Mouse (Mus musculus) forebrain, embryonic 10.5 days (tissue): ENCODE results near the gene Ahnak2. TPM values are rescaled to one million over a fixed set of nuclear protein-coding genes. Genes with fewer than 3 reads are reported as not detected.

Source experiments
- DNase-seq: peaks from one replicate; pipeline ENCODE4 v3.0.0-alpha.2; 2017; ENCODE audit warnings: low spot score; ENCODE audit errors: extremely low spot score
- H3K27ac ChIP-seq: fragments of 300-500 bp; sonication (generic); 2 replicates; pipeline ENCODE4 v1.5.1; 2016; ENCODE audit warnings: mild to moderate bottlenecking
- H3K27me3 ChIP-seq: fragments of 300-500 bp; sonication (generic); 2 replicates; pipeline ENCODE4 v1.6.1; 2016; ENCODE audit warnings: mild to moderate bottlenecking; ENCODE audit not compliant: poor library complexity, severe bottlenecking
- H3K36me3 ChIP-seq: fragments of 300-500 bp; sonication (generic); replicated peaks from 2 replicates; pipeline ENCODE4 v1.6.1; 2016; ENCODE audit warnings: mild to moderate bottlenecking, moderate library complexity
- H3K4me1 ChIP-seq: fragments of 300-500 bp; sonication (generic); 2 replicates; pipeline ENCODE4 v1.6.1; 2016
- H3K4me3 ChIP-seq: fragments of 300-500 bp; sonication (generic); 2 replicates; pipeline ENCODE4 v1.5.1; 2016; ENCODE audit warnings: mild to moderate bottlenecking, moderate library complexity
- H3K9me3 ChIP-seq: fragments of 300-500 bp; sonication (generic); 2 replicates; pipeline ENCODE4 v1.6.1; 2016; ENCODE audit warnings: mild to moderate bottlenecking, moderate library complexity
- WGBS: fragments of 180-500 bp; shearing (Covaris S2); methylation state at CpG from one replicate; pipeline ENCODE4 v1.1.7; 2016; 5-methylcytosine and 5-hydroxymethylcytosine counted together
- polyA plus RNA-seq: library from polyadenylated mRNA; unstranded; fragments of >200 nt; fragmentation: Nextera tagmentation; extraction: Ambion mirVana; gene quantifications from 2 replicates; pipeline ENCODE4 v1.2.1, GENCODE M21; 2016

Gene Ahnak2
- polyA plus RNA-seq, 1 experiment from 2014 or later, result 0.11 TPM

- Histone ChIP-seq H3K4me1 (peaks cover 24% of the 10 kb centered on the region), H3K4me3 (no peak overlapping the region), H3K27ac (peak overlapping the region; percentile 72), H3K36me3 (peaks cover 45% of the 10 kb centered on the region), H3K9me3 (no peaks in the 10 kb centered on the region), H3K27me3 (no peaks in the 10 kb centered on the region)
- WGBS, result 67% methylated on average over 25 of the region's 25 CpGs
- DNase-seq, result peak; percentile 67
These were observed 59.1 kb downstream of the Ahnak2 start for GRCm38 (mm10) chr12:112743168-112743975.

DNA sequence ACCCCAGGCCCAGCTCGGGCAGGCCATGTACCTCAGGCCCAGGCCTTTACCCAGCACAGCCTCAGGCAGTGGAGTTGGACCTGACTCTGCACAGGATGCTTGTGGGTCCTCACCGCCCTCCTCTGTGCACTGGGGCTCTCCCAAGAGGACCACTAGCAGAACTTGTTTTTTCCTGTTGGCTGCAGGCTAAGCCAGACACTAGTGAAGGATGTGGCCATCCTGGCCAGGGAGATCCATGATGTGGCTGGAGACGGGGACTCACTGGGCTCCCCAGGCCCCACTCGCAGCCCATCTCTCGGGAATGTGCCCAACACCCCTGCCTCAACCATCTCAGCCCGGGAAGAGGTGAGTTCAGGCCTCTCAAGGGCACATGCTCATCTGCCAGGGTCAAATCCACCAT, 59.7 kb downstream of the Ahnak2 start:
- Histone ChIP-seq H3K27ac (peak overlapping the region; percentile 72), H3K36me3 (peaks cover 51% of the 10 kb centered on the region), H3K27me3 (no peaks in the 10 kb centered on the region), H3K9me3 (no peaks in the 10 kb centered on the region), H3K4me3 (no peak overlapping the region), H3K4me1 (peaks cover 20% of the 10 kb centered on the region)
- 77% methylated on average over 6 of the region's 6 CpGs for WGBS
- no peak for DNase-seq

DNA sequence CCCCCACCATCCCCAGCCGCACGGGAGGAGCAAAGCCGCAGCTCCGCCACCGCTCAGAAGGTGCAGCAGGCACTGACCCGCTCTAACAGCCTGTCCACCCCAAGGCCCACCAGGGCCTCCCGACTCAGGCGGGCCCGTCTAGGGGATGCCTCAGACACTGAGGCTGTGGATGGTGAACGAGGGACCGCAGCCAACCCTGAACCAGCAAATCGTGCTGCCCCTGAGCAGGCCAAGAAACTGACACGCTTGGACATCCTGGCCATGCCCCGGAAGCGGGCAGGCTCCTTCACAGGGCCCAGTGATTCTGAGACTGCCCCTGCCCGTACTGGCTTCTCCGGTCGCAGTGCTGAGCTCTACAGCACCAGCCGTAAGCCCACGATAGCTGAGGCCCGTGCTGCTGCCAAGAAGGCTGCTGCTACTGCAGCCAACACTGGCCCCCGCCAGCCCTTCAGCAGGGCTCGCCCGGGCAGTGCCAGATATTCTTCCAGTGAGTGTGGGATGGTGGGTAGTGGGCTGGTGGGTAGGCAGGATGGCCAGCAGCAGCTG, 63.4 kb downstream of the Ahnak2 start:
- no peak for DNase-seq
- Histone ChIP-seq H3K4me3 (no peak overlapping the region), H3K36me3 (peaks cover 72% of the 10 kb centered on the region), H3K4me1 (peaks cover 6% of the 10 kb centered on the region), H3K27ac (no peak overlapping the region), H3K9me3 (no peaks in the 10 kb centered on the region), H3K27me3 (no peaks in the 10 kb centered on the region)
- WGBS, result 92% methylated on average over 24 of the region's 24 CpGs

- WGBS, result 93% methylated on average over 31 of the region's 31 CpGs
- Histone ChIP-seq H3K27ac (no peak overlapping the region), H3K27me3 (no peaks in the 10 kb centered on the region), H3K4me3 (no peak overlapping the region), H3K36me3 (peaks cover 70% of the 10 kb centered on the region), H3K9me3 (no peaks in the 10 kb centered on the region), H3K4me1 (peaks cover 6% of the 10 kb centered on the region)
- DNase-seq, result no peak
These were observed 64.0 kb downstream of the Ahnak2 start for GRCm38 (mm10) chr12:112738281-112739022.

GRCm38 (mm10) chr12:112737761-112738160, 64.7 kb downstream of the Ahnak2 start:
- H3K27ac ChIP-seq, result no peak overlapping the region
- DNase-seq, result no peak
- peaks cover 3% of the 10 kb centered on the region for H3K4me1 ChIP-seq
- no peaks in the 10 kb centered on the region for H3K9me3 ChIP-seq
- peaks cover 74% of the 10 kb centered on the region for H3K36me3 ChIP-seq
- 92% methylated on average over 14 of the region's 14 CpGs for WGBS
- H3K27me3 ChIP-seq, result no peaks in the 10 kb centered on the region
- no peak overlapping the region for H3K4me3 ChIP-seq

DNA sequence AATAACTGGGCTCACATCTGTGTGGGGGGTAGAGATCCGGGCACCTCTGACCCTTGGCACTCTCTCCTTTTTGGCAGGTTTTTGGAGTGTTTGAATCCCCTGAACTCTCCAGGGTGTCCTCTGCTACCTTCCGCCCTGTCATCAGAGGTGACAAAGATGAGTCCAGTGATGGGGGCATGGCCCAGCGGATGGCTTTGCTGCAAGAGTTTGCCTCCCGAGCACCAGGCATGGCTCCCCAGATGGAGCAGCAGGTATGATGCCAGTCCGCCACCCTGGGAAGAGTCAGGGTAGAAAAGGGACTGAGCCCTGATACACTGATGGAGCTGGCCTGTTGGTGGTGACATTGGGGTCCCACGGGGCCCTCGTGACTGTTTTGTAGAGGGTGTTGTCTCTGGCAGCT, 65.4 kb downstream of the Ahnak2 start:
- WGBS, result 93% methylated on average over 7 of the region's 7 CpGs

DNA sequence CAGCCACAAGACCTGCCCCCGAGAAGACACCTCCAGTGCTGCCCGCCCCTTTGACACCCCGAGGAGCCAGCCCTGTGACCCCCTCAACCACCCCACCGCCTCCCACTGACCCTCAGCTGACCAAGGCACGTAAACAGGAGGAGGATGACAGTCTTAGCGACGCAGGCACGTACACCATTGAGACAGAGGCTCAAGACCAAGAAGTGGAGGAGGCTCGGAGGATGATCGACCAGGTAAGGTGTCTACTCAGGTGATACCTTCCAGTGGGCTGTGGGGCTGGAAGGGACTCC, 65.9 kb downstream of the Ahnak2 start:
- H3K4me3 ChIP-seq, result no peak overlapping the region
- DNase-seq, result no peak
- no peaks in the 10 kb centered on the region for H3K27me3 ChIP-seq
- no peaks in the 10 kb centered on the region for H3K4me1 ChIP-seq
- no peaks in the 10 kb centered on the region for H3K9me3 ChIP-seq
- H3K27ac ChIP-seq, result no peak overlapping the region
- H3K36me3 ChIP-seq, result peaks cover 82% of the 10 kb centered on the region
- WGBS, result 93% methylated on average over 10 of the region's 10 CpGs

More for the DNA sequence above, 65.4 kb downstream of the Ahnak2 start:
- no peak for DNase-seq
- H3K27me3 ChIP-seq, result no peaks in the 10 kb centered on the region
- no peaks in the 10 kb centered on the region for H3K9me3 ChIP-seq
- no peak overlapping the region for H3K4me3 ChIP-seq
- no peak overlapping the region for H3K27ac ChIP-seq
- H3K36me3 ChIP-seq, result peaks cover 80% of the 10 kb centered on the region
- H3K4me1 ChIP-seq, result no peaks in the 10 kb centered on the region

DNA sequence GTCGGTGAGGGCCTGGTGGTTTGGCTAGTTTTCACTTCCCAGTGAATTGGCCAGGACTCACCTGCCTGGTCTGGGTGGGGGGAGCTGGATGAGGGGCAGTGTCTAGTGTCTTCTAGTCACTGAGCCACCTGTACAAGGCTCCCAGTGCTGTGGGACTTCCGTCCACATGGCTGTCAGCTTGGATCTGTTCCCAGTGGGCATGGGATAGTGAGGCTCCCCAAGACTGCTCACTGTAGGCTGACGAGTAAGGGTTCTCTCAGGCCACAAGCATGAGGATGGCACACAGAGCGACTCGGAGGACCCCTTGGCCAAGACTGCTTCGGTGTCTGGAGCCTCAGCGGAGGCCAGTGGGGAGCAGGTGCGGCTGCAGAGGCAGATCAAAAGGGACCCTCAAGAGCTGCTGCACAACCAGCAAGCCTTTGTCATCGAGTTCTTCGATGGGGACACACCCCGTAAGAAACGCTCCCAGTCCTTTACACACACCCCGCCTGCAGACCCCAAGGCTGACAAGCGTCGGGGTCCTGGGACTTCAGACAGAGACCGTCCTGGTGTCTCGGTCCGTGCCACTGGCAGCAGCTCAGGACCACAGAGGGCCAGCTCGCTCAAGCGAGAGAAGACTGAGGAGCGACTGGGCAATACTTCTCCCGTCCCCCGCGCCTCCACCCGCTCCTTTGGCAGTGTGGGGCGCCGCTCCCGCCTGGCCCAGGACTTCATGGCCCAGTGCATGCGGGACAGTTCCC, 66.4 kb downstream of the Ahnak2 start:
- 93% methylated on average over 29 of the region's 29 CpGs for WGBS
- H3K4me3 ChIP-seq, result no peak overlapping the region
- H3K27me3 ChIP-seq, result no peaks in the 10 kb centered on the region
- H3K4me1 ChIP-seq, result no peaks in the 10 kb centered on the region
- no peaks in the 10 kb centered on the region for H3K9me3 ChIP-seq
- peaks cover 86% of the 10 kb centered on the region for H3K36me3 ChIP-seq
- no peak for DNase-seq
- no peak overlapping the region for H3K27ac ChIP-seq

DNA sequence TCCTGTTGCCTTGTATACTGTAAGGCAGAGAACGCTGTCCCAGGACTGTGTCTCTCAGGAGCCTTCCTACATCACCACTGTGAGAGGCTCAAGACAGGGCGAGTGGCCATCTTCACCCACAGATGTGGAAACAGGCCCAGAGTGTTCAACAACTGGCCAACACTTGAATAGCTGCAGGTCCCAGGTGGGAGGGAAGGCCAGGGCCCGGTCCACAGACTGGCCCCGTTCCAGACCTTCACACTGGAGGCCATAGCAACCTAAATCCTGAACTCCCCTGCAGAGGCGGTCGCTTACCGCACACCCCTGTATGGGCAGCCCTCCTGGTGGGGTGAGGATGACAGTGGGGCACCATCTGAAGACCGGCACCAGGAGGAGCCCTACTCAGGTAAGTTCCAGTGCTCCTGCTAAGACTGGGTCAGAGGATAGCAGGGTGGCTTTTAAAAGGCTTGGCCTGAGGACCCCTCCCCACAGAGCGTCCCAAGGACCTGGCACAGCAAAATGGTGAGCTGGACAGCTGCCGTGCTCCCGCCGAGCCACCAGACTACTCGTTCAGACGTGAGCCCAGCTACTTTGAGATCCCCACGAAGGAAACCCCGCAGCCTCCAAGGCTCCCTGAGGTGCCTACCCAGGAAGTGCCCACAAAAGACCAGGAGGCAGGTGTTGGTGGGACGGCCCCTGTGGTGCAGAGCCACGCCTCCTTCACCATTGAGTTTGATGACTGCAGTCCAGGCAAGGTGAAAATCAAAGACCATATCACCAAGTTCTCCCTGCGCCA, 67.4 kb downstream of the Ahnak2 start:
- no peaks in the 10 kb centered on the region for H3K27me3 ChIP-seq
- 87% methylated on average over 19 of the region's 19 CpGs for WGBS
- H3K27ac ChIP-seq, result no peak overlapping the region
- no peaks in the 10 kb centered on the region for H3K9me3 ChIP-seq
- no peak overlapping the region for H3K4me3 ChIP-seq
- H3K4me1 ChIP-seq, result no peaks in the 10 kb centered on the region
- peaks cover 79% of the 10 kb centered on the region for H3K36me3 ChIP-seq
- DNase-seq, result no peak

- DNase-seq, result no peak
- H3K36me3 ChIP-seq, result peaks cover 71% of the 10 kb centered on the region
- no peaks in the 10 kb centered on the region for H3K4me1 ChIP-seq
- H3K4me3 ChIP-seq, result no peak overlapping the region
- H3K27me3 ChIP-seq, result no peaks in the 10 kb centered on the region
- no peaks in the 10 kb centered on the region for H3K9me3 ChIP-seq
- WGBS, result 97% methylated on average over 2 of the region's 2 CpGs
- H3K27ac ChIP-seq, result no peak overlapping the region
These were observed 68.2 kb downstream of the Ahnak2 start for GRCm38 (mm10) chr12:112734108-112734820.

DNA sequence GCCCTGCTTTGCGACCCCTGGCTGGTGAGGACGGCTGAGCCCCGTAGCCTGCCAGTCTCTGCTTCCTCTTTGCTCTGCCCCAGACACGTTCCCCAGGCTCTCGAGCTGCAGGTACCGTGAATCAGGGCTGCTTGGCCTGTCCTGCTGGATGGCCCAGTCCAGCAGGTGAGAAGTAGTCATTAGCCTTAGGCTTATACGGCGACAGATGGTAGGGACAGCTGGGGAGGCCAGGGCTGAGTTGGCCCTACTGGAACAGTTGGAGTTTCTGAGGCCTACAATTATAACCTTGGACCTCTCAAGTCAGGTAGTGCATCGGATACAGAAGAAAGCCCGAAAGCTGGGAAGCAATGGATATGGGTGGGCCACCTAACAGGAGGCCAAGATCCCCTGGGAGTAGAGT, 69.9 kb downstream of the Ahnak2 start:
- H3K4me3 ChIP-seq, result no peak overlapping the region
- H3K27me3 ChIP-seq, result no peaks in the 10 kb centered on the region
- H3K9me3 ChIP-seq, result no peaks in the 10 kb centered on the region
- H3K36me3 ChIP-seq, result peaks cover 54% of the 10 kb centered on the region
- WGBS, result 91% methylated on average over 10 of the region's 10 CpGs
- H3K27ac ChIP-seq, result no peak overlapping the region
- no peaks in the 10 kb centered on the region for H3K4me1 ChIP-seq
- no peak for DNase-seq

DNA sequence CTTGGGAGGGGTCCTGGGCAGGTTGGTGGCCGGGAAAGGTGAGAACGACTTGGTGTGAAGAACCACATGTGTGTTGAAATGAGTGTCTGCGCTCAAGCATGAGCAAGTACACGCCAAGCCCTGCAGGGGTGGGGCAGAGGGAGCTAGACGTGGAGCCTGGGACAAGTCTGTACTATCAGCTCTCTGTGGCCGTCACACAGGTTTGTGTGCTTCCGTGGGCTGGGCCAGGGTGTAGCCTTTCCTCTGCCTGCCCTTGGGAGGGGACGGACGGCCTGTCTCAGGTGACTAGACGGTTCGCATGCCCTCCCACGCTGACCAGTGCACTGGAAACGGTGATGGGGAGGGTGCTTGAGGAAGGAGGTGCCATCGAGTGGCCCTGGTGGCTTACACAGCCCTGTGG, 71.6 kb downstream of the Ahnak2 start:
- Histone ChIP-seq H3K27ac (no peak overlapping the region), H3K9me3 (no peaks in the 10 kb centered on the region), H3K4me3 (no peak overlapping the region), H3K27me3 (no peaks in the 10 kb centered on the region), H3K4me1 (0 out of 2 replicates have a peak, but pooled peaks cover 1% of the 10 kb centered on the region), H3K36me3 (peaks cover 36% of the 10 kb centered on the region)
- 88% methylated on average over 14 of the region's 14 CpGs for WGBS
- no peak for DNase-seq
